Mouse (Mus musculus) left cerebral cortex, adult 18-20 months (tissue): ENCODE measurements at regions not wholly inside any gene's neighbourhood (a gene's known extent, or its start where the extent isn't known, plus 50 kb on each side); places are given as distances from the start of the nearest gene placed in this dataset.
A peak's percentile ranks its signal among the peaks of the same experiment; 100 is the strongest.

ENCODE experiments used
- DNase-seq, 2 experiments: peaks; one replicate each; pipeline ENCODE4 v3.0.0; 2021 to 2022; ENCODE audit warnings: low spot score in 2 of 2, mixed read lengths in 1 of 2

DNA sequence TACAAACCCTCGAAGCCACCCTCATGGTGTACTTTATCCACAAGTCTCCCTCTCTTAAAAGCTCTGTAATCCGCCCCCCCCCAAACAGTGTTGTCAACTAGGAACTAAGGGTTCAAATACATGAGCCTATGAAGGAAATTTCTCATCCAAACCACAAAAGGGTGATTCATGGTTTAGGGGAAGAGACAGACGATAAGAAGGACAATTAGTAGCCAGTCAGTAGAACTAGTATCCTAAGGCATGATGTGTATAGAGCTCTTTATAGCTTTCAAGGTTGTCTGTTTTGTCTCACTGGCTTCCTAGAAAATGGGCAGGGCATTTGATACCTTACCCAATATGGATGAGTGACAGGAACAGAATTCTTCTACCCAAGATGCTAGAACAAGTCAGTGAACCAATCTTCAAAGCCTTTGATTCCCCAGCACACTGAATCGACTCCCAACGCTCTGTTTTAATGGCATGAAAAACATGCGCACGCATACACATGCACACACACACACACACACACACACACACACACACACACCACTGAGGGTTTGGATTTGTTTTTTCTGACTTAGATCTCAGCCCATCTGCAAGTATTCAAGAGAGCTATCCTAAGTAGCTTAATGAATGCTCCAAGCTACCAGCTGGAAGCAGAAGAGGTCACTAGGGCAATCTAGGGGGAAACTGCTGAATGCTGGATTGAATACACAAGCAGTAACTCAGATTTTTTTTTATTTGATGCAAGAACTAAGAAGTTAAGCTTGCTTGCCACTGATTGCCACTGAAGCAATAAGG, 236.6 kb upstream of the Sox9 start:
- DNase-seq: no peak

DNA sequence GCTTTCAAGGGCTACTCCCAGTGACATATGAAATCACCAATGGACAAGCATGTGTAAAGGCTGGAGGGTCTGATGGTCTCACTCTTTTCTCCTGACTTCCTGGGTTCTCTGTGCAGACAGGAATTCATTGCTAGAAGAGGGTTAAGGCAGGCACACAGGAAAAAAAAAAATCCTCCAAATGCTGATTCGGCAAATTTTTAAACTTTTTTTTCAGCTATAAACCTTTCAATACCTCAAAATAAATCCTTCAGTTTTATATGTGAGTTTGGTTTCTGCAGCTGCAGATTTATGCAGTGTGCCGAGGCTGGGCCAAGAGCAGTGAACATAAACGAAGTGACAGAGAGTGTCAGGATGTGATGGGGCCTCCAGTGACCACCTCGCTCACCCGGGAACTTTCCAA, 235.9 kb upstream of the Sox9 start:
- no peak for DNase-seq

DNA sequence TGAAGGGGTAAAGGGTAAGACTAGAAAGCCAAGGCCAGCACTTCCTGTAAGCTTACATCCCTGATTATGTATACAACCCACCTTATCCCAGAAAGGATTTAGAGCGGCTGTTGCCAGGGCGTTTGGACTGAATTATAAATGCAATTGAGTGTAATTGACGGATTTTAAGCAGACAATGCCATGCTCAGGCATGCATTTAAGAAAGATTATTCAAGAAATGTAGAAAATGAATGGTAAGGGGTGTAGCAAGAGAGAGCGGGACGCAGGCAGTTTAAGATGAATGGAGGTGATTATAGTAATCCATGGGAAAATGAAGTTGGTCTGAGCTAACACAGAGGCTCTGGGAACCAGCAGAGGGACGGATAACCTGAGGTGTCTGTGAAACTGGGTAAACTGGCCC, 229.2 kb upstream of the Sox9 start:
- no peak for DNase-seq

DNA sequence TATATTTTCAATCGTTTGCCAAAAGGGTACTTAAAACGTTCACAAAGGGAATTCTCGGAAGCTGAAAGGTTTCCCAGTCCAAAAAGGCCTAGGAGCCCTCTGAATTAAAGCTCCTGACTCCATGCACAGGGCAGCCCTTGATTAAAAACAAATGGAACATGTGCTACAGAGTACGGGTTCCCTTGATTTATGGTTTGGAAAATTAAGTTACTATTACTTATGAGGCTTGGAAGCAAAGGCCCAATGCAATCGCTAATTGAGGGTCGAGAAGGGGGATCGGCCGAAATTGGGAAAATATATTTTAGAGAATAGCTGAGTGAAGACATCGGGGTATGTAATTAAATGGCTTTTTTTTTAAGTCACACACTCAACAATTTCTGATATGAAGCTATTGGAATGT, 219.0 kb upstream of the Sox9 start:
- no peak for DNase-seq

DNA sequence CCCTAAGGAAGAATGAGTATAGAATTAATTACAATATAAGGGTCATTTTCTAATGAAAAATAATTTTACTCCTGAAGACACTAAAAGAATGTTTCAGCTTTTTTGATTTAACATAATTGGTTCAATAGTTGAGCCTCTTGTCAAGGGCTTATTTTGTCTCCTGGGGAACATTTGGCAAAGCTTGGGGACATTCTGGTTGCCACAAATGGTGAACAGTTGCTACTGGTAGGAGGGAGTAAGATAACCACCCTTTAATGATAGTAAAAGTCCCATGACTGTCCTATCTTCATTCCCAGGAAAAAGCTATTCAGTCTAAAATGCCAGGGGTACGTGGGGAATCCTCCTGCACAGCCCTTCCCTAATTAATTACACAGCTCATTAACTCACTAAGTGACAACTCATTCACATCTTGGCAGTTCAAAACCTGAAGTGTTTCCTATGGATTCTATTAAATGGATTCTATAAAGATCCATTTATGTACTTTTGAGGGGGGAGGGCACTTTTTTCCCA, 217.3 kb upstream of the Sox9 start:
- DNase-seq: no peak

DNA sequence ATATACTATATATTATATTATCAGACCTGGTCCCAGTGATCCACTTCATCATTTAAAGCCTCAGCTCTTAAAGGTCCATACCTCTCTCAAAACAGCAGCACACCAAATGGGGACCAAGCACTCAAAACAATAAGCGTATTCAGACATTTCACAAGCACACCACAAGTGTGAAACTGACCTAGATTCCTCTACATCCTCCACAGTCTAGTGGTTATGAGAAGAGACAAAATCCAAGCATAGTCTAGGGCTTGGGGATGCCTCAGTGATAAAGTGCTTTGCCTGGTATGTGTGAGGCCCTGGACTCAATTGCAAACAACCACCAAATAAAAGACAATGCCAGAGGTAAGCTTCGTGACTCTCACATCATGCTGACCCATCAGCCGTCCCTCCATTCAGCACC, 216.0 kb upstream of the Sox9 start:
- DNase-seq: no peak

DNA sequence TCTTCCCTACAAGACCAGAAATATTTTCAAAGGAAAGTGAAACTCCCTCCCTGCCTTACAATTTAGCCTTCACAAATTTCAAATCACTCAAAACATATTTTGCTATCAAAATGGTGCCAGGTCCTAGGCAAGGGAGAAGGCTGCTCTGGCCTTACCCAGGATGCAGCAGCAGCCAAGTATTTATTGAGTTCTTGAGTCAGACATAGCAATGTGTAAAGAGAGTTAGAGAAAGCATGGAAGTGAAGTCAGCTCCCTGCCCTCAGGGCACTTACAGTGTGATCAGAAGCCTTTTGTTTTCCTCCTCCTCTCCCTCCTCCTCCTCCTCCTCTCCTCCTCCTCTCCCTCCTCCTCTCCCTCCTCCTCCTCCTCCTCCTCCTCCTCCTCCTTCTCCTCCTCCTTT, 194.6 kb upstream of the Sox9 start:
- no peak for DNase-seq

DNA sequence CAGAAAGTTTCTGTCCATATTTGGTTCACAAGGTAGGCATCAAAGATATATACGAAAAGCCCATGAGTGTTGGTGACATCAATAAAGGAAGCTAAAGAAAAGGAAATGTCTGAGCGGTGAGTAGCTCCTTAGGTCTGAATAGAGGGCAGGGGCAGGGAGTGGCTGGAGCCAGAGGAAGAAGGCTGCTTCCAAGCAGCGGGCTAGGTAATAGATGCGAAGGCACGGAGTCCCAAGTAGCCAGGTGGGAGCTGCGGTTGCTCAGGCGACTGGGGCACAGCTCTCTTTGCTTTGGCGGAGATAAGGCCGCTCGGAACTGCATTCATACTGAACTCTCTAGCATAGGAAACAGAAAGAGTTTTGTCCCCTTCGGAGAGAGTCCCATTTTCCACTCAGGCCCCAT, 193.9 kb upstream of the Sox9 start:
- no peak for DNase-seq

DNA sequence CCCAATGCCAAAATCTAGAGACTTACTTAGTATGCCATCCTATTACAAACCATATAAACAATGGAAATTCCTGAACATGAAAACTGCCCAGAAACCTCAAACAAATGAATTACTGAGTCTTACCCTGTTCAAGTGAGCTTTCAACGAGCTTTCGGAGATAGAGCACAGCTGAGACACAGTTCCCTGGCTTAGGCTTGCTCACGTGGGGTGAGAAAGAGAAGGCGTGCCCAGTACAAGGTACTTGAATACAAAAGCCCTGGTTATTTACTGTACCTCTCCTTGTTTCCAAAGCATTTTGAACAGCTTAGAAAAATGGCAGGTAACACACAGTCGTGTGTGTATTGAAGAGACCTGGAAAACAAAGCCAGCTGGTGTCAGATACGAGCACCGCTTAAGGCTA, 191.8 kb upstream of the Sox9 start:
- no peak for DNase-seq

DNA sequence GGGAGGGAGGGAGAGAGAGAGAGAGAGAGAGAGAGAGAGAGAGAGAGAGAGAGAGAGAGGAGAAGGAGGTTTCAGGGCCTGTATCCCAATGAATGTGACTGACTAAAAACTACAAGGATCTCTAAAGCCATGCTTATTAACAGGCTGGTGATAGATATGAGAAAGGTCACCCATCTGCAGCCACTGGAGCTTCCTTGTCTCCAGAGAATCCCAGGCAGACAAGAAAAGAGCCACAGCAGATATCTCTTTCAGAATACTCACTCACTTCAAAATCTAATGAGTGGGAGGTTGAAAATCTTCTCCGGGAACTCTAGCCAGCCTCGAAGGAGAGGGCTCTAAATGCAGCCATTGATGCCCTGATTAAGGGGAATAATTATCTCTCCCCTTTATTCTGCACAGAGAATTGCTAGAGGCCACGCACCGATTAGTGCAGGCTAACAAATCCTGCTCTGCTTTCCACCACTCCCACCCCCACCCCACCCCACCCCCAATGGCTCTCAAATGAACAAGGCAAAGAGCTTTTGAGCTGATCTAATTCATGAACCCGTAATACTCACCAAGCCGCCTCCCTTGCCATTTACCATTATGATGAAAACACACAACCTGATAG, 189.5 kb upstream of the Sox9 start:
- DNase-seq: no peak

DNA sequence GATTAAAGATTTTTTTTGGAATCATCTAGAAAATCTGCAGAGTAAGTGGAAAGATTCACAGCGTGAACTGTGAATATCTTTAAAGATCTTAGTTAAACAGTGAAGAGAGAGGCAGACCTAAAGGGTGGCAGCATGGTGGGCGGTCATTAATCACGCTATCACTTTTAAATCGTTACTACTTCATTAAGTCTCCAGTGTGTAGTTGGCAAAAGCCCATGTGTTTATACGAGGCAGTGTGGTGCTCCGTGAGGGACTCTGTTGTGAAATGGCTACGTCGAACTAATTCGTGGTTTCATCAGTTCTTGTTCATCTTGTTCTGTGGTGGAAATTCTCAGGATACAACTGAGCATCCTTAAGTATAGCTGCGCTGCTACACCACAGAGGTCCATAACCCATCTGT, 188.2 kb upstream of the Sox9 start:
- DNase-seq: no peak

DNA sequence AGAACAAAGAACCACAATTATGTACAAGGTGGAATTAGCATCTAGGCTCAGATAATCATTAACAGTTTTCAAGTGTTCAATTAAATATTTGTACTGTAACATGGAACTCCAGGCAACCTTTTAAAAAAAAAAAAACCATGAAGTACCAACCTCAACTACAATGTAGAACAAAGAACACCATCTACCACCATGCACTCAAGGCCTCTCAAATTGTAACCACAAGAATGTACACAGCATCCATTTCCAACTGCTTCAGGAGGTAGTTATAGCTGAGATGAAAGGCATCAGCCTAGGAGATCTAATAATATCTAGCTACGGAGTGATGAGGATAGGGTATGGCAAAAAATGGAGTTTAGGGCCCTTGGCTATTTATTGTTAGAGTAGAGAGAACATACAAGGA, 174.7 kb upstream of the Sox9 start:
- no peak for DNase-seq

DNA sequence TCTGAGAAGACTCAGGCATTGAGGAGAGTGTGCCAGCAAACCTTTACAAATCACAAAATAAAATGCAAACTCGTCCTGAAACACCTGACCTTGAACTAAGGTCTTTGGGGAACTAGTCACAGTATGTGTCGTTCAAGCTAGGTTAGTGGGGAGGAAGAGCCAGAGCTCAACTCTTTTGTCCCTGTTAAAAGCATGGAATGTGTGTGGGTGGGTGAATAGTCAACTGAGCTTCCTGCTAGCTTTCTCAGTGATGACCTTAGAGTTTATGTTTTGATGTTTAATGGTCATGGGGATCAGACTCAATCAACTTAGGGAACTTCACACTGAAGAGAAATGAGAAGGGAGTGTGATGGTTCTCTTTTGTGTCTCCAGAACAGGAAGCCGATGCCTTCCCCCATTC, 172.7 kb upstream of the Sox9 start:
- DNase-seq: no peak

DNA sequence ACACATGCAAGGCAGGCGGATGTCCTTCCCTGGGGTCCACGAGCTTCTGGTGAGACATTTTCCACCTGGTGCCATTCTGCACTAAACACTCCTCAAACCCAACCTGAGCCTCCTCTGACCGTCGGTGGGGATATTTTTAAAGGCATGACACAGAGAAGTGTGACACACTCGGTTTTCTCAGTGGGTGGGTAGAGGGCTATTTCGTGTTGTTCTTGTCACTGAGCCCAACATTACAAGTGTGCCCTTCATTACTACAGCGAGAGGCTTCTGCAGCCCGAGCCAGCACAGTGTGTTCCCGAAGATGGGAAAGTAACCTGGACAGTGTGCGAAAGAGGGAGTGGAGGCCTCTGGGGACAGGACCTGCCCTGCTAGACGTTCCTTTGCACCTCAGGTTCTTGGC, 171.0 kb upstream of the Sox9 start:
- DNase-seq: peak; percentile 8 to 11

DNA sequence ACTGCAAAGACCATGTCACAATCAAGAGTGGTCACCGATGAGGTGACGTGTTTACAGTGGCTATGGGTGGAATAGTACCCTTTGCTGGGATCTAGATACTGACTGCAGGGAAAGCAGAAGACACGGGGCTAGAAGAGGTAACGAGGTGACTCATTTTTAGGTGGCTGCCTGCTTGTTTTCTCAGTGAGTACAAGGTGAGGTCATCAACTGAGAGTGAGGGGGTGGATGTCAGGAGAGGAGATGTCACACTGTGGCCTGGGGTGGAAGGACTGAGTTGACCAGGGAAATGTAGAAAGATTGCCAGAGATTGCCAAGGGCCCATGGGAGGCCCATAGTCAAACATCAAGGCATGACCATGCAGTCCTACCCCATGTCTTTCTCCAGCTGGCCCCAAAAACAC, 166.4 kb upstream of the Sox9 start:
- no peak for DNase-seq

DNA sequence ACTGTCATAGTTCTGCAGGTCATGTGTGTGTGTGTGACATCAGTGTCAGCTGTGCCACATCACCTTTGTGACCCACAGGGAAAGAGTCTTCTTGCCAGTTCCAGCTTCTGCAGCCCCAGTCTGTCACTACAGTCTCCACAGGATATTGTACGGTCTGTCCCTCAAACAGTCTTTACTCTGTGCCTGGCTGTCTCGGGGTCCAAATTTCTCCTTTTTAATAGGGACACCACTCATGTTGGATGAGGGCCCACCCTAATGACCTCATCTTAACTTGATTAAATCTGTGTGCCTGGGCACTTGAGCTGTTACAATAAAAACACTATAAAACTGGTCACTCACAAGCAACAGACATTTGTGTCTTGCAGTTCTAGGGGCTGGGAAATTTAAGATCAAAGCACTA, 165.1 kb upstream of the Sox9 start:
- DNase-seq: no peak

DNA sequence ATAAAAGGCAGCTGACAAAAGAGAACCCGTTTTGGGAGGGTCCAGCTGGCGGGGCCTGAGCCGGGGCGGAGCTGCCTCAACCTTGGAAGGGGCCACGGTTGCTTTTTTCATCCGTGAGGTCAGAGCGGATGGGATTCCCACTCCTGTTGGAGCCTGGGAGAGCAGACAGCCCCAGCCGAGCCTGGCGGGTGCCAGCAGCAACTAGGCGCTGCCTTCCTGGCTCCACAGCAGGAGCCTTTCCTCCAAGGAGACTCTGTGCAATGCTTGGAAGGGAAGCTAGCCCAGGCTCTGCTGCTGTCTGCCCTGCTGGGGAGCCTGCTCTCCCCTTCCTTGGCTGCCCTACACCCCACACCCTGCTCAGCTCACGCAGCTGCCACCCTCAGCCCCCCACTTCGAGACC, 161.1 kb upstream of the Sox9 start:
- peak; percentile 28 to 30 for DNase-seq

DNA sequence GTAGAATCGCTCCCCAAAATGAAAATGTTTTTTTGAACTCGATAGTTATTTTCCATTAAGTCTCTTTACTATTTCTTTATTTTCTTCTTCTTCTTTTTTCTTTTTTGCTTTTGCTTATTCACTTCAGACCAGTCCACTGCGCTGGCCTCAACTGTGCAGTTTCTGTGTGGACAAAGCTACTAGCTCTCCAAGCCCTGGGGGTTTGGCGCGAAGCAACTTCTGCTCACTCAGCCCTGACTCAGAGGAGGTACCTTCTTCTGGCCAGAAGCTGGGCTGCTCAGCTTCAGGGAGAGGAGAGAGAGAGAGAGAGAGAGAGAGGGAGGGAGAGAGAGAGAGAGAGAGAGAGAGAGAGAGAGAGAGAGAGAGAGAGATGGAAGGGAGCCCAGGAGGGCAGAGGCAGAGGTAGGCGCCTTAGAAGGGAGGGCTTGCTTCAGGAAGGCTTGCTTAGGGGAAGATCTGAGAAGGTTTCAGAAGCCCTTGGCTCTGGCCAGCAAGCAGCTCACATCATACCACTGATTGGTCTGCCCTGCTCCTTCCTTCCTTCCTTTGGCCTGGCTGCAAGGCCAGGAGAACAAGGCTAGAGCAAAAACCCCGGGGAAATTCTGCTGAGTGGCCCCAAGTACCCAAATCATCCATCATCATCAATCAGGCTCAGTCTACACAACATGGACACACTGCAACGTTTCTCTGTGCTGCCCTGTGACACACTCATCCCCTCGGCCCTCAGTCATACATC, 160.5 kb upstream of the Sox9 start:
- no peak for DNase-seq

DNA sequence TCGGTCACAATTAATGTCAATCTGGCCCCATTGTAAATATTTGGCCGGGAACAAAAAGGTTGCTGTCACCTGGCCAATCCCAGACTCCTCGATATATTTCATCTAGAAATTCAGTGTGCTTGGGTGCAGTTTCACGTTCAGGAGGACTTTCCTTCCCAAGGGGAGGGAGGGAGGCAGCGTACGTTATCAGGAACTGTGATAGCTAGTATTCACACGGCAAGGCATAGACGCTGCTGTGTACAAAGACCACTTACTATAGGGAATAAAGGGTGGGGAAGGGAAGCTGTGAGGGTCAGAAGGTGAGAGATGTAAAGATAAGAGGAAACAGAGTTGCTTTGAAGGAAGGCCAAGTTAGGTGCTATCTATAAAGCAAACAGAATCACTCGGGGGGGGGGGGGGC, 132.7 kb upstream of the Sox9 start:
- DNase-seq: no peak

DNA sequence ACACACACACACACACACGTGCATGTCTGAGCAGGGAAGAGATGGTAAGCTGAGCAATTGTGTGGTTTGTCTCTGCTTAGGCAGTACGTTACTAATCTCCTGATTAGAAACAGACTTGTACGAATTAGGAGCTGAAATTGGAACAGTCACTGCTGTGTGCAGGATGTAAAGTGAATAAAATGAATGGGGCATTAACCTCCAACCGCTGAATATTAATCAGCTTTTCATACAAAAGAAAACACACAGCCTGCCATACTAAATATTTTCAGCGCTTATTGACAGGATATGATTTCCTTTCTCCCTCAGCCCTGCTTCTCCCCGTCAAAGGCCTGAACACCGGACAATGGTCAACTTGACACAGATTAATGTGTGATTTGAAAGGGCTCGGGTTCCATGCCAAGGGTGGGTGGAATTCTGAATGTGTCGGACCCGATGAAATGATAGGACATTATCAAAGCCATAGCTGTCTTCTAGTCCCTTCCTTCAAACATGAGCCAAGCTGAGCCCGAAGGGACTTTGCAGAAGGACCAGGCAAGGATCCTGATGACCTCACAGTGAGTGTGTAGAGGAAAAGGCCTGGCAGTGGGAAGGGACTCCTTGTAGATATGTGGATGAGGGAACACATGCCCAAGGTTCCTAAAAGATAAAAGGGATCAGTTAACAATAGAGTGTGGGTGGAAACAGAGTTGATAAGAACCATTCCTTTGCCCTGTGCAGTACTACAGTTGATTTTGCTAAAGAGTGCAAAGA, 124.4 kb upstream of the Sox9 start:
- no peak for DNase-seq

DNA sequence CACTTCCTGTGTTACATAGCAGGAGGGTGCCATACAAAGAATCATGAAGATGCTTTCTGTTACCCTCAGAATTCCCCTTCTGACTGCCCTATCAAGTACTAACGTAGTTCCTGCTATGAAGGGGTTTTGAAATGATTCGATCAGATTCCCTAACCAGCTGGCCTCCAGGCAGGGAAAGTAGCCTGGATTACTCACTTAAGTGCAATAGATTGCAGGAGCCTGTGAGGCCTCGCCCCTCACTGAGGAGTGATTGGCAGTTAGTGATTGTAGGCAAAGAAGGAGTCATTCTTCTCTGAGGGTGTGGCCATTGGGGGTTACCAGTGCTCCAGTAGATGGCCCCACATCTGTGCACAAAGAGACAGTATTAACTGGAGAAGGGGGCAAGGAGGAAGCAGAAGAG, 122.1 kb upstream of the Sox9 start:
- DNase-seq: no peak

DNA sequence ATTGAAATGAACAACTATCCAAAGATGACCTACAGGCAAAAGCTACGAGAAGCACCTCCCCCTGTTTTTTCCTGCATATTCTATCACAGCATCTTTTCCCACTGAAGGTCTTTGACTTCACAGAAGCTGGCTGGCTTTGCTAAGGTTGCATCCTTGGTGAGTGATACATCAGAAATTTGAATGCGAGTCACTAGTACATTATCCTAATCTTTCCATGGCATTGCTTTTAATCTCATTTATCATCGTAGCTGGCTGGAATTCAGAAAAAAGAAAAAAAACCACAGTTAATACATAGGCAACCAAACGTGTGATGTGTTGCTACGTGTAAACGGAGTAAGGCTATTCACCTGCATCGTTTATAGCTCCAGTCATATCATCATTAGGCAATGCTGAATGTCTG, 120.6 kb upstream of the Sox9 start:
- DNase-seq: no peak
